Mouse (Mus musculus): ENCODE data around the gene Frmd6. TPM values are rescaled to one million over a fixed set of nuclear protein-coding genes. Genes with fewer than 3 reads are reported as not detected.

Frmd6 gene
- polyA plus RNA-seq, 1 experiment = 3.8 TPM

GRCm38 (mm10) chr12:70800086-70800485 lies 25.2 kb upstream of the Frmd6 start:
- no peak for TF ChIP-seq CTCF (IDR thresholded peaks at IDR 0.05; ENCODE audit: control insufficient read depth, insufficient read depth, low read length)
- no peak for TF ChIP-seq POLR2A (IDR thresholded peaks at IDR 0.05; ENCODE audit: borderline replicate concordance, control insufficient read depth, low read depth, low read length)
- no peaks in the 10 kb centered on the region for H3K4me1 ChIP-seq (ENCODE audit: control insufficient read depth, insufficient read depth, low read length)
- no peak overlapping the region for H3K27ac ChIP-seq (ENCODE audit: control insufficient read depth, insufficient read depth, low read depth, low read length, poor library complexity)
- 54% methylated on average over 8 of the region's 8 CpGs for WGBS
- no peak overlapping the region for H3K4me3 ChIP-seq (replicated peaks; ENCODE audit: control insufficient read depth, low read depth, low read length)

- Histone ChIP-seq H3K27ac (ENCODE audit: control insufficient read depth, insufficient read depth, low read depth, low read length, poor library complexity) (no peak overlapping the region), H3K4me1 (ENCODE audit: control insufficient read depth, insufficient read depth, low read length) (no peaks in the 10 kb centered on the region), H3K4me3 (replicated peaks; ENCODE audit: control insufficient read depth, low read depth, low read length) (no peak overlapping the region)
- 43% methylated on average over 8 of the region's 8 CpGs for WGBS
- TF ChIP-seq POLR2A (IDR thresholded peaks at IDR 0.05; ENCODE audit: borderline replicate concordance, control insufficient read depth, low read depth, low read length) (no peak), CTCF (IDR thresholded peaks at IDR 0.05; ENCODE audit: control insufficient read depth, insufficient read depth, low read length) (no peak)
These were observed 24.0 kb upstream of the Frmd6 start for GRCm38 (mm10) chr12:70801361-70801760.

GRCm38 (mm10) chr12:70803494-70803893 lies 21.8 kb upstream of the Frmd6 start:
- 78% methylated on average over 4 of the region's 4 CpGs for WGBS
- no peak for TF ChIP-seq CTCF (IDR thresholded peaks at IDR 0.05; ENCODE audit: control insufficient read depth, insufficient read depth, low read length)
- TF ChIP-seq POLR2A (IDR thresholded peaks at IDR 0.05; ENCODE audit: borderline replicate concordance, control insufficient read depth, low read depth, low read length) = no peak
- Histone ChIP-seq H3K27ac (ENCODE audit: control insufficient read depth, insufficient read depth, low read depth, low read length, poor library complexity) (no peak overlapping the region), H3K4me1 (ENCODE audit: control insufficient read depth, insufficient read depth, low read length) (no peaks in the 10 kb centered on the region), H3K4me3 (replicated peaks; ENCODE audit: control insufficient read depth, low read depth, low read length) (no peak overlapping the region)

GRCm38 (mm10) chr12:70804989-70805388 lies 20.3 kb upstream of the Frmd6 start:
- no peak for TF ChIP-seq POLR2A (IDR thresholded peaks at IDR 0.05; ENCODE audit: borderline replicate concordance, control insufficient read depth, low read depth, low read length)
- no peak for TF ChIP-seq CTCF (IDR thresholded peaks at IDR 0.05; ENCODE audit: control insufficient read depth, insufficient read depth, low read length)
- WGBS = 69% methylated on average over 2 of the region's 2 CpGs
- no peak overlapping the region for H3K27ac ChIP-seq (ENCODE audit: control insufficient read depth, insufficient read depth, low read depth, low read length, poor library complexity)
- no peaks in the 10 kb centered on the region for H3K4me1 ChIP-seq (ENCODE audit: control insufficient read depth, insufficient read depth, low read length)
- no peak overlapping the region for H3K4me3 ChIP-seq (replicated peaks; ENCODE audit: control insufficient read depth, low read depth, low read length)

GRCm38 (mm10) chr12:70807543-70807942 lies 17.8 kb upstream of the Frmd6 start:
- no peaks in the 10 kb centered on the region for H3K4me1 ChIP-seq (ENCODE audit: control insufficient read depth, insufficient read depth, low read length)
- 76% methylated on average over 5 of the region's 5 CpGs for WGBS
- H3K27ac ChIP-seq (ENCODE audit: control insufficient read depth, insufficient read depth, low read depth, low read length, poor library complexity) = no peak overlapping the region
- H3K4me3 ChIP-seq (replicated peaks; ENCODE audit: control insufficient read depth, low read depth, low read length) = no peak overlapping the region
- no peak for TF ChIP-seq POLR2A (IDR thresholded peaks at IDR 0.05; ENCODE audit: borderline replicate concordance, control insufficient read depth, low read depth, low read length)
- no peak for TF ChIP-seq CTCF (IDR thresholded peaks at IDR 0.05; ENCODE audit: control insufficient read depth, insufficient read depth, low read length)

- TF ChIP-seq POLR2A (IDR thresholded peaks at IDR 0.05; ENCODE audit: borderline replicate concordance, control insufficient read depth, low read depth, low read length) (no peak), CTCF (IDR thresholded peaks at IDR 0.05; ENCODE audit: control insufficient read depth, insufficient read depth, low read length) (no peak)
- Histone ChIP-seq H3K4me1 (ENCODE audit: control insufficient read depth, insufficient read depth, low read length) (no peaks in the 10 kb centered on the region), H3K4me3 (replicated peaks; ENCODE audit: control insufficient read depth, low read depth, low read length) (no peak overlapping the region), H3K27ac (ENCODE audit: control insufficient read depth, insufficient read depth, low read depth, low read length, poor library complexity) (no peak overlapping the region)
- 70% methylated on average over 6 of the region's 6 CpGs for WGBS
These were observed 17.3 kb upstream of the Frmd6 start for GRCm38 (mm10) chr12:70807975-70808374.

GRCm38 (mm10) chr12:70809957-70810356 lies 15.4 kb upstream of the Frmd6 start:
- TF ChIP-seq POLR2A (IDR thresholded peaks at IDR 0.05; ENCODE audit: borderline replicate concordance, control insufficient read depth, low read depth, low read length) = no peak

GRCm38 (mm10) chr12:70811772-70812171 lies 13.5 kb upstream of the Frmd6 start:
- WGBS = 64% methylated on average over 6 of the region's 6 CpGs
- no peak for TF ChIP-seq CTCF (IDR thresholded peaks at IDR 0.05; ENCODE audit: control insufficient read depth, insufficient read depth, low read length)
- TF ChIP-seq POLR2A (IDR thresholded peaks at IDR 0.05; ENCODE audit: borderline replicate concordance, control insufficient read depth, low read depth, low read length) = no peak
- H3K4me1 ChIP-seq (ENCODE audit: control insufficient read depth, insufficient read depth, low read length) = no peaks in the 10 kb centered on the region
- no peak overlapping the region for H3K27ac ChIP-seq (ENCODE audit: control insufficient read depth, insufficient read depth, low read depth, low read length, poor library complexity)
- no peak overlapping the region for H3K4me3 ChIP-seq (replicated peaks; ENCODE audit: control insufficient read depth, low read depth, low read length)

More at GRCm38 (mm10) chr12:70809957-70810356, 15.4 kb upstream of the Frmd6 start:
- WGBS = 83% methylated on average over 2 of the region's 2 CpGs
- Histone ChIP-seq H3K4me3 (replicated peaks; ENCODE audit: control insufficient read depth, low read depth, low read length) (no peak overlapping the region), H3K27ac (ENCODE audit: control insufficient read depth, insufficient read depth, low read depth, low read length, poor library complexity) (no peak overlapping the region), H3K4me1 (ENCODE audit: control insufficient read depth, insufficient read depth, low read length) (no peaks in the 10 kb centered on the region)

- Histone ChIP-seq H3K4me3 (replicated peaks; ENCODE audit: control insufficient read depth, low read depth, low read length) (no peak overlapping the region), H3K4me1 (ENCODE audit: control insufficient read depth, insufficient read depth, low read length) (no peaks in the 10 kb centered on the region), H3K27ac (ENCODE audit: control insufficient read depth, insufficient read depth, low read depth, low read length, poor library complexity) (no peak overlapping the region)
- TF ChIP-seq POLR2A (IDR thresholded peaks at IDR 0.05; ENCODE audit: borderline replicate concordance, control insufficient read depth, low read depth, low read length) (no peak), CTCF (IDR thresholded peaks at IDR 0.05; ENCODE audit: control insufficient read depth, insufficient read depth, low read length) (no peak)
- WGBS = 91% methylated on average over 6 of the region's 6 CpGs
These were observed 13.1 kb upstream of the Frmd6 start for GRCm38 (mm10) chr12:70812176-70812575.

Data from bone marrow, adult 2 months (tissue).